Mouse (Mus musculus): ENCODE data around the gene Prrg2. TPM values are rescaled to one million over a fixed set of nuclear protein-coding genes. Genes with fewer than 3 reads are reported as not detected.

The Prrg2 gene
- total RNA-seq, 1 experiment from 2014 or later = 6.7 TPM

DNA sequence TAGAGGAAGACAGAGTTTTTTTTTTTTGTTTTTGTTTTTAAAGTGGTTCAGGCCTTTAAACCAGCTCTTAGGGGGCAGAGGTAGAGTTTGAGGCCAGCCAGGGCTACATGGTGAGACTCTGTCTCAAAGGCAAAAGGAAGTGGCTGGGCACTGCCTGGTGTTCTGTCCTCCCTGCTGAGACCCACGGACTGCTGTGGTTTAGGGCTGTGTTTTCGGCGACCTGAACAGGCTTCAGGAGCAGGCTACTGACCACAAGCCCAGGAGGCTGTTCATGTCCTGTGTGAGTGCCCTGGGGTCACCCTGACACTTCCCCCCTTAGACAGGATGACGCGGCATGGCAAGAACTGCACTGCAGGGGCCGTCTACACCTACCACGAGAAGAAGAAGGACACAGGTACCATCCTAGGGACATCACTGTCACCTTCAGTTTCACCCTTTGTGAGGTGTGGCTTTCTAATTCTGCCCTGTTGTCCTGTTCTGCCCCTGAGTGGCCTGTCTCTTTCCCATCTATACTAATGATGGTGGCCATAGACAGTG, 10.8 kb upstream of the Prrg2 start:
- ATAC-seq (replicated peaks in 1 of 2; ENCODE audit: insufficient read depth in 1 of 2, low FRiP score in 2 of 2, low TSS enrichment in 1 of 2, low read depth in 1 of 2, poor library complexity in 2 of 2, severe bottlenecking in 2 of 2) = no peak

DNA sequence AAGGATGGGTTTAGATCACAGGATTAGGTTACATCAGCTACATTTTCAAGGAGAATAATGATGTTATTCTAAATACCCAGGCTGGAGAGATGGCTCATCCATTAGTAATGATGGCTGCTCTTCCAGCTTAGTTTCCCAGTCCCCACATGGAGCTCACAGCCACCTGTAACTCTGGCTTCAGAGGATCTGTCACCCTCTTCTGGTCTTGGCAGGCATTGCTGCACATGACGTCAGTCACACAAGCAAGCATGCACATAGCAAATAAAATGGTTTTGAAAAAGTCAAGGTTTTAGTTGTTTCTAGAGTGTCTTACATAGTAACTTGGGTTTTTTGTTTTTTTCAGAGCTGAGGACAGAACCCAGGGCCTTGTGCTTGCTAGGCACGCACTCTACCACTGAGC, 9.8 kb upstream of the Prrg2 start:
- ATAC-seq (replicated peaks in 1 of 2; ENCODE audit: insufficient read depth in 1 of 2, low FRiP score in 2 of 2, low TSS enrichment in 1 of 2, low read depth in 1 of 2, poor library complexity in 2 of 2, severe bottlenecking in 2 of 2) = no peak

DNA sequence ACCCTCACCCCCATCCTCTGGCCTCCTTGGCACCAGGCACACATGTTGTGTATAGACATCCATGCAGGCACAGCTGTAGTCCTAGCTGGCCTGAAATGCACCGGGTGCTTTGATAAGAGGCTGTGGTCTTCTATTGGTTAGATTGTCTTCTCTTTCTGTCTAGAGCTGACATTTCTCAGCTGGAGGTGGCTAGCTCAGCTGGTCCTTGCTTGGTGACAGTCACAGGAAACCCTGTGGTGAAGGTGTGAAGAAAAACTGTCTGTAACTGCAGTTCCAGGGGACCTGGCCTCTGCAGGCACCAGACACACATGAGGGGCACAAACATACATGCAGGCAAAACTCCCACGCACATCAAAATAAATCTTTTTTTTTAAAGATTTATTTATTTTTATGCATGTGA, 7.2 kb upstream of the Prrg2 start:
- no peak for ATAC-seq (replicated peaks in 1 of 2; ENCODE audit: insufficient read depth in 1 of 2, low FRiP score in 2 of 2, low TSS enrichment in 1 of 2, low read depth in 1 of 2, poor library complexity in 2 of 2, severe bottlenecking in 2 of 2)

DNA sequence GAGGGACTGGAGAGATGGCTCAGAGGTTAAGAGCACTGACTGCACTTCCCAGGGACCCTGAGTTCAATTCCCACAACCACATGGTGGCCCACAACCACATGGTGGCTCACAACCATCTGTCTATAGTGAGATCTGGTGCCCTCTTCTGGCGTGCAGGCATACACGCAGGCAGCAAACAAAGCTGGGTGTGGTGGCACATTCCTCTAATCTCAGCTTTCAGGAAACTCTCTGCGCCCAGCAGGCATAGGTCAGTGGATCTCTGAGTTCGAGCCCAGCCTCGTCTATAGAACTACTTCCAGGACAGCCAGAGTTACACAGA, 5.5 kb upstream of the Prrg2 start:
- peak in 1 of 2 experiments; percentile 60; a peak in 1 of 4 replicates for ATAC-seq (replicated peaks in 1 of 2; ENCODE audit: insufficient read depth in 1 of 2, low FRiP score in 2 of 2, low TSS enrichment in 1 of 2, low read depth in 1 of 2, poor library complexity in 2 of 2, severe bottlenecking in 2 of 2)

DNA sequence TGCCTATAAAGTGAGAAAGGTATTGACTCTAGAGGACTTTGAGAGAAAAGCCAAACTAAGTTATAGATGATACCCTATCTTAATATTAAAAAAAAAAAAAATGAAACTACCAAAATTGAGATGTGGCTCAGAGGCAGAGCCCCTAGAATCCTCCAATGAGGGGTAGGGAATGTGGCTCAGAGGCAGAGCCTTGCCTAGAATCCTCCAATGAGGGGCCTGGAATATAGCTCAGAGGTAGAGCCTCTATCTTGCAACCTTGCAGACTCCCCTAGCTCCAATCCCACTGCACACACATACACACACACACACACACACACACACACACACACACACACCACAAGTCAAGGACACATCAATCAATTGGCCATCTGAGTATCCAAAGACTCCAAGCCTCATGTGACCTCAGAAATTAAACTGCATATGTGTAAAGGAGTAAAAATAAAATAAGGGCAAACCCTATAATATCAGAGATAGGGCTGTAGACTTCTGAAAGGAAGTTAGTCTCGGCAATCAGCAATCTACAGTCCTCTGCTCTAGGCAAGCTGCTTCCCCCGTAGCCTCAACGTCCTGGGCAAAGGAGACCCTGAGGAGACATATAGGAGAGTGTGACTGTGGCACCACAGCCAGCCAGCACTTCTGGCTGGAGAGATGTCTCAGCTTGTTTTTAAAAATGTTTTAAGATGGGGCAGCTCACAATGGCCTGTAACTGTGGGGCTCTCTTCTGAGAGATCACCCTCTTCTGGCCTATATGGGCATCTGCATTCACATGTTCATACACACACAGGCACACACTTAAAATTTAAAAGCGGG, 4.9 kb upstream of the Prrg2 start:
- no peak for ATAC-seq (replicated peaks in 1 of 2; ENCODE audit: insufficient read depth in 1 of 2, low FRiP score in 2 of 2, low TSS enrichment in 1 of 2, low read depth in 1 of 2, poor library complexity in 2 of 2, severe bottlenecking in 2 of 2)

DNA sequence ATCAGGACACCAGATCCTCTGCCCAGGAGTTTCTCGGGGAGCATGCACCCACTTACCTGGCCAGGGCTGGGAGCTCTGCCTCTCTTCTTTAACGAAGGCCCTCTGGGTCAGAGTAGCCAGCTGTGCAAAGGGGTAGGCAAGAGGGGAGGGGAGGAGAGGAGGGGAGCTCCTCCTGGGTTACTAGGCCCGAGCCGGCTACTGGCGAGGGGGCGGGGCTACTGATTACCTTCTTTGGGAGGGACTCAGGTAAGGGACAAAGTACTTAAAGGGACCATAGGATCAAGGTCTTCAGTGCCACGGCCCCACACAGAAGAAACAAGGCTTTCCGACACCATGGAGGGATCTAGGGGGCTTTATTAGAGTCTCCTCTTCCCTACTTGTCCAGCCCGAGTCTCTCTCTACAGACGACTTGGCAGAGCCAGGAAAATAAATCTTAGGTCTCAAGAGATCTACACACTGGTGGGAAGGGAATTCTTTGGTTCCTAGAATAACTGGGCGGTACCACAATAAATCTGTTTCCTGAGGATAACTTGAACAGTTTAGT, 873 bp downstream of the Prrg2 start:
- no peak for ATAC-seq (replicated peaks in 1 of 2; ENCODE audit: insufficient read depth in 1 of 2, low FRiP score in 2 of 2, low TSS enrichment in 1 of 2, low read depth in 1 of 2, poor library complexity in 2 of 2, severe bottlenecking in 2 of 2)

DNA sequence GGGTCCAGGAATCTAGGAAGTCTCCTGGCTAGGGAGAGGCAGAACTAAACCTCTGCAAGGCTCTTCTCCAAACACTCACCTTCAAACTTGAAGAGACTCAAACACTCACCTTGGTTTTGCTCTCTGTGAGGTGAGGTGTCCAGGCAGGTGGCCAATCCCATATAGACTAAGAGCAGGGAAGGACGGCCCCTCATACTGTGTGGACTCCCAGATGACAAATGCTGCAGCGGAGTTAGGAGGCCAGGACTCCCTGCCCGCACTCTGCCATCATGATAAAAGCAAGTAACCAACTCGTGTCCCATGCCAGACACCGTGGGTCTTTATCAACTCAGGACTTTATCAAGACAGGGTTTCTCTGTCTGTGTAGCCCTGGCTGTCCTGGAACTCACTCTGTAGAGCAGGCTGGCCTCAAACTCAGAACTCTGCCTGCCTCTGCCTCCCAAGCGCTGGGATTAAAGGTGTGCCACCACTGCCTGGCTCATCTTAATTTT, 1.8 kb downstream of the Prrg2 start:
- ATAC-seq (replicated peaks in 1 of 2; ENCODE audit: insufficient read depth in 1 of 2, low FRiP score in 2 of 2, low TSS enrichment in 1 of 2, low read depth in 1 of 2, poor library complexity in 2 of 2, severe bottlenecking in 2 of 2) = no peak

DNA sequence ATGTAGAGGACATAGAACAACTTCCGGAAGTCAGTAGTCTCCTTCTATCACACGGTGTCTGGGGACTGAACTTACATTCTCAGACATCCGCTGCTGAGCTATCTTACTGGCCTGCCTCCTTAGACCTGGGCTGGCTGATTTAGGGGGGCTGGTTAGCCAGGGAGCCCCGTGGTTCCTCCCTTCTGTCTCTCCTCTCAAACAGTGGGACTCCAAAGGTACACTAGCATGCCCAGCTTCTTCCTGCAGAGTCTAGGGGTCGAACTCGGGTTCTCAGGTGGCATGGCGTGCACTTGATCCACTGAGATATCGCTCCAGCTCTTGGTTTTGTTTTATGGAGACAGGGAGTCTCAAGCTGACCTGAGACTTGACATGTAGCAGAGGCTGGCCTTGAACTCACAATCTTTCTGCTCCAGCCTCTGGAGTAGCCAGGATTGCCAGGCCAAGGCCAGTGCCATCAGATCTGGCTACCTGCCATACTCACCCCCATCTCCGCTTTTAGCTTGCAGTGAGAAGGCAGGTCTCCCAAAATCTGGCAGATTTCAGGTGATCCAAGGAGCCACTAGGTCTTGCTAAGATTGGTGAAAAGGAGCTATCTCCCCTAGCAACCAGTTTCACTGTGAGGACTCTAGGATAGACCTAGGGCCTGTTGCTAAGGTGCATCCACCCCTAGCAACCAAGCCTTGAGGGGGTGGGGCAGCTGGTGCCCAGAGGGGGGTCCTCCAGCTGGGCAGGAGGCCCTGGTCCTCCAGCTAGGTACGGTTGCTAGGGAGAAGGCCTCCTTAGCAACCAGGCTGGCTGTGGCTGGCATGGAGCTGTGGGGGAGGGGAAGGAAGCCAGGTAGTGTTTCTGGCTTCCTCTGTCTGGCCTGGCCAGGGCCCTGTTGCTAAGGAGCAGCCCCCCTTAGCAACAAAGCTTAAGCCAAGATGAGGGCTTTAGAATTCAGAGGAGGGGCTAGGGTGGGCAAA, 3.6 kb downstream of the Prrg2 start:
- ATAC-seq (replicated peaks in 1 of 2; ENCODE audit: insufficient read depth in 1 of 2, low FRiP score in 2 of 2, low TSS enrichment in 1 of 2, low read depth in 1 of 2, poor library complexity in 2 of 2, severe bottlenecking in 2 of 2) = no peak

DNA sequence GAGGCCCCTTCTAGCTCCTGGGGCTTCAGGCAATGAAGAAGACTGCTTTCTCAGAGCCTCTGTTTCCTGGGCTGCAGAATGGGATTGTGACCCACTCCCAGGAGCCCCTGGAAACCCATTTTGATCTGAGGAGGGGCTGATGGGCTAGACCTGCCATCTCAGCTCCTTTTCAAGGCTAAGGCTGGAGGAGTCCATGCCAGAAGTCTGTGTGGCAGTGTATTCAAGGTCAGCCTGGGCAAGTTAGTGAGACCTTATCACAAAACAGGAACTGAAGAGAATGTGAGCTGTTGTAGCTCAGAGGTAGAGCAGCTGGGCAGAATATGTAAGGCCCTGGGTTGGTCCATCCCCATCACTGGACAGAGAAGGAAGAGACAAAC, 5.5 kb downstream of the Prrg2 start:
- no peak for ATAC-seq (replicated peaks in 1 of 2; ENCODE audit: insufficient read depth in 1 of 2, low FRiP score in 2 of 2, low TSS enrichment in 1 of 2, low read depth in 1 of 2, poor library complexity in 2 of 2, severe bottlenecking in 2 of 2)

DNA sequence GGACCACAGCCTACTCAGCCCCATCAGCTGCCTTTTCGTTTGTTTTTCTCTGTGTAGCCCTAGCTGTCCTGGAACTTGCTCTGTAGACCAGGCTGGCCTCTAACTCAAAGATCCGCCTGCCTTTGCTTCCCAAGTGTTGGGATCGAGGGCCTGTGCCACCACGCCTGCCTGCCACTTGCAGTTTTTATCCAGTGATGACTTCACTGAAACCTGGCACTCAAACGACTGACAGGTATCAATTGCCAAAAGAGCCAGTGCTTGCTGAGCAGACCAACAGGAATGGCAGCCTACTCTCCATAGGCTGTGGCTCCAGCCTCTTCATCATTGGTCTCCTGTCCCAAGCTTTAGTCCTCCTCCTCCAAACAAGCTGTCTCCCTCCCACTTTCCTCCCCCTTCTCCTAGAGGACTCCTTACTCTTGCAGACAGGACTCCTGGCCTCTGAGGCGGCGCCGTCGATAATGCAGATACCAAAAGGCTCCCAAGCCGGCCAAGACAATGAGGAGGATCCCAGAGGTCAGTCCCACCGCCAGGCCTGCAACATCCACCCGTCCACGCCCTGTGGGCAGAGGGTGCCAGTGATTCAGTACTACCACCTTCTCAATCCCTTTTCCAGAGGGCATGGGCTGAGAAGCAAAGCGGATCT, 6.0 kb downstream of the Prrg2 start:
- no peak for ATAC-seq (replicated peaks in 1 of 2; ENCODE audit: insufficient read depth in 1 of 2, low FRiP score in 2 of 2, low TSS enrichment in 1 of 2, low read depth in 1 of 2, poor library complexity in 2 of 2, severe bottlenecking in 2 of 2)

DNA sequence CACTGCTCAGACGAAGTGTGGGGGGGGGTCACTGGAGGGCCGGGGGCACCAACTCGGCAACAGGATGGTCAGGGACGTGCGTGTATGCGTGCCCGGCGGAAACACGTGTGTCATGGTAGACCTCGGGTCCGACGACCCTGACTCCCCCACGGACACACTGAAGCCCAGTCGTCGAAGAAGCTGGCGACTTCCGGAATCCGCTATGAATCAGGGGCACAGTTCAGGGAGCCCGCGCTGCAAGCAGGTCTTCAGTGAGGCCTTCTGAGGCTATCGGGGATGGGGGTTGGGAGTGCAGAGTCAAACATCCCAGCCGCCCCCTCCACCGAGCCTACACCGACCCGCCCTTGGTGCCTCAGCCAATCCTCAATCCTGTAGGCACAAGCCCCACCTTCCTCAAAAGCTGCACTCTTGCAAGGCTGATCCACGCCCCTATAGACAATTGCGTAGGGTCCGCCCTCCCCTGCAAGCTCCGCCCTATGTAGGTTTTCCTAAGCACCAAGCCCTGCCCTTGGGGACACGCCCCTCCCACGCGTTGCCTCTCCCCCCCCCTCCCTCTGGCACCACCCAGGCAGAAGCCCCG, 8.5 kb downstream of the Prrg2 start:
- ATAC-seq (replicated peaks in 1 of 2; ENCODE audit: insufficient read depth in 1 of 2, low FRiP score in 2 of 2, low TSS enrichment in 1 of 2, low read depth in 1 of 2, poor library complexity in 2 of 2, severe bottlenecking in 2 of 2) = peak; percentile 93 to 94

DNA sequence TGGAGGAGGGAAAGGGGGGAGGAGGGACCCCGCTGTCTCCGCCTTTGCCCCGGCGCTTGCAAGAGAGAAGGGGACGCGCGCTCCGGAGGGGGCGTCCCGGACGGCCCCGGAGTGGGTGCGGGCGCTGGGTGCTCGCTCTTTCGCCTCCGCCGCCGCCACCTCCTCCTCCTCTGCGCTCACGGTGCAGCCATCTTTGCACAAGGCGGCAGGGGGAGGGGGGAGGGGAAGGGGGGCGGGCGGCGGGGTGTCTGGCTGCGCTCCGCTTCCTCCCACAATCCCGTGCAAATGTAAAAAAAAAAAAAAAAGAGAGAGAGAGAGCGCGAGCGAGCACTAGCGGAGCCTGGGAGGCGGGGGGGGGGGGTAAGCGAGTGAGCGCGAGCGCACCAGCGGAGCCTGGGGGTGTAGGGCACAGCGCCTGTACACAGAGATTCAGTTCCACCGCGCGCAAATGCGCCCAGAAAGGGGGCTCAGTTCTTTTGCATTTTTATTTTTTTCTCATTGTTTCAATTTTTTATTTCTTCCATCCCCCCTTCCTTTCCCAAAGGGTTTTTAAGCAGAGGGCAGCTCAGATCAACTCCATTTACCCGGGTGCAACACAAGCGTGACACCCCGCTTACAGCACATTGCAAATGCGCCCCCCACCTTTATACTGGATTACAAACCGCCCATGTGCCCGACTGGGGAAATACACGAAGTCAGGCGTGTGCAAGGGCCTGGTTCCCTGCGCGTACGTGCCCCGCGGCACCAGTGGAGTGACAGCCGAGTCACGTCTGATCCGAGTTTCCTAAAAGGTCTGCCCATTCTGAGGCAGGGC, 9.2 kb downstream of the Prrg2 start:
- peak; percentile 30 to 43 for ATAC-seq (replicated peaks in 1 of 2; ENCODE audit: insufficient read depth in 1 of 2, low FRiP score in 2 of 2, low TSS enrichment in 1 of 2, low read depth in 1 of 2, poor library complexity in 2 of 2, severe bottlenecking in 2 of 2)

DNA sequence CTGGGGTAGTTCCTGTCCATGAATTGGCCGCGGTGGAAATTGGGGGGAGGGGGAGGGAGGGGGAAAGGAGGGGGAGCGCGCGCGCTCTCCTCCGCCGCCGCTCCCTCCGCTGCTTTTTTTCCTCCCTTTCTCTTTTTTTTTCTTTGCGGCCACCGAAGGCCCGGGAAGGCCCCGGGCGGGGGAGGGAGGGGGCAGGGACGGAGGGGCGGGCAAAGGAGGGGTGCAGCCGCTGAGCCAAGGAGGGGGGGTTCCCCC, 9.7 kb downstream of the Prrg2 start, which contains the start of gene Prr12:
Gene Prr12, minus strand, starts transcription at position 20 of the 255 bp plus-strand sequence.
- no peak for ATAC-seq (replicated peaks in 1 of 2; ENCODE audit: insufficient read depth in 1 of 2, low FRiP score in 2 of 2, low TSS enrichment in 1 of 2, low read depth in 1 of 2, poor library complexity in 2 of 2, severe bottlenecking in 2 of 2)

DNA sequence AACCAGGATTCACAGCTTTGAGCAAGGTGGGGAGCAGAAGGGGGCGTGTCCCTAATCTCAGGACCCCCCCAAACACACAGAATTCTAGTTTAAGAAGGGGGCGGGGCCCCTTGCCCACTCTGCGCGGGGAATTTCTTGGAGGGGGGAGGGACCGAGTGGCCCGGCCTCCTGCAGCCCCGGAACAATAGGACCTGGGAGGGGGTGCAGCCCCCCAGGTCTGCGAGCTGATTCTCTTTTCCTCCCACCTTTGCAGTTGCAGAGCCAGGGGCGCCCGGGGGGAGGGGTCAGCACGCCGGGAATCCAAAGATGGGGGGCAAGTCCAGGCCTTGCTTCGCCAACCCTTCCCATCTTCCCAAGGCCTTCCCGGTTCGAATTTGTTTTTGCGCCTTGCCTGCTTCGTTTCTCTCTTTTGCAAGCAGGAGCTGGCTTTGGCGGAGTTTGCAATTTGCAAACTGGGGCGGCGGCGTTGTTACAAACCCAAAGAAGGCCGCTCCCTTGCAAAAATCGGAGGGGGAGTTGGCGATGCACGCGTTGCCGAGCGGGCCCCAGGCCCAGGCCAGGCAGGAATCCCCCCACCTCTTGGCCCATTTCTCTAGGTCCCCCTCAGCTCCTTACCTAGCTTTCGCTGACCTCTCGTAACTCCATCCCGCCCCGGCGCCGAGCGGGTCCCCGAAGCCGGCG, 10.2 kb downstream of the Prrg2 start:
- no peak for ATAC-seq (replicated peaks in 1 of 2; ENCODE audit: insufficient read depth in 1 of 2, low FRiP score in 2 of 2, low TSS enrichment in 1 of 2, low read depth in 1 of 2, poor library complexity in 2 of 2, severe bottlenecking in 2 of 2)

DNA sequence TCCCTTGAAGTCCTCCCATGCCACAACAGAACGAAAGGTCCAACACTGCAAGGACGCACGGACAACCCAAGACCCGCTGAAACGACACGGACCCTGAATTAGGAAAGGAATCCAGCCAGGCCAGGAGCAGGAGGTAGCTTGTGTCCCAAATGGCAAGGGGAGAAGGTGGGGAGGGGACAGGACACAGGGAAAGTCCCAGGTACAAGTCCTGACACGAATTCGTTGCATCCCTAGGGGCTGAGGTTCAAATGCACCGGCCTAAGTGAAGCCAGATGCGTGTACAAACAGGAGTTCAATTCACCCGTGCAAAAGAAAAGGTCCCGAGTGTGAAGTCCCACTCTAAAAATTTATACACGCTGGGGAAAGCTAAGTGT, 10.9 kb downstream of the Prrg2 start:
- no peak for ATAC-seq (replicated peaks in 1 of 2; ENCODE audit: insufficient read depth in 1 of 2, low FRiP score in 2 of 2, low TSS enrichment in 1 of 2, low read depth in 1 of 2, poor library complexity in 2 of 2, severe bottlenecking in 2 of 2)

DNA sequence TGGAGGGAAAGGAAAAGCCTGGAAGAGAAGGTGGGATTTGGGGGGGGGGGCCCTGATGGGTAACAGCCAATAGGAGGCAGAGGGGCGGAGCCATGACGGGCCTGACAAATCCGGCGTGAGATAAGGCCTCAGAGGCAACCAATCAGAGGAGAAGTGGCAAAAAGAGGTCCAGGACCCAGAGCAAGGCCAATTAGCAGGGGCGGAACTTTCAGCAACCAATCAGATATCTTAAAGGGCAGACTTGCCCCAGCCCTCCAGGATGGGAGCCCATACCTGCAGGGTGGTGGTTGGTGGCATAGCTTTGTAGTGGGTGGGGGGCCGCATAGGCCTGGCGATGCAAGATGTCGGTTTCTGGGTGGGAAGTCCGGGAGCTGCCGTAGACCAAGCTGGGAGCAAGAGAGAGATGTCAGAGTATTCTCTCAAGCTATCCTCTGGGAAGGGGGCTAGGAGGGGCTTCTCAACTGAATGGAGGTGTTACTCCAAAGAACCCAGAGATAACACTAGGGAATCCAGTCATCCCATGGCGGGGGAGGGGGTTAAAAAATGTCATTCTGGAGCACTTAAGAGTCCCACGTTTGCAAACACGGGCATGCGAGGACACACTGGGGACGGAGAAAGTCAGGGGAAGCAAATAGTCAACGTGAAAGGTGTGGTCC, 11.4 kb downstream of the Prrg2 start:
- ATAC-seq (replicated peaks in 1 of 2; ENCODE audit: insufficient read depth in 1 of 2, low FRiP score in 2 of 2, low TSS enrichment in 1 of 2, low read depth in 1 of 2, poor library complexity in 2 of 2, severe bottlenecking in 2 of 2) = 0 out of 4 replicates have a peak, but pooled peaks of 1 of the 2 experiments have one; percentile 3

All from hematopoietic stem cell, adult 5-6 weeks (primary cell).